Mouse (Mus musculus) neural tube, embryonic 13.5 days (tissue): Measurements from ENCODE around the gene Iqgap2. TPM values are rescaled to one million over a fixed set of nuclear protein-coding genes. Genes with fewer than 3 reads are reported as not detected.
A peak's percentile ranks its signal among the peaks of the same experiment; 100 is the strongest.

Experiments
- ATAC-seq: fragments of 200-750 bp; cut with Nextera tagmentation; 2 replicates; pipeline ENCODE4 v1.8.0; 2017; ENCODE audit warnings: low read depth, mild to moderate bottlenecking, moderate TSS enrichment, moderate library complexity
- H3K27ac ChIP-seq: fragments of 300-500 bp; sonication (generic); replicated peaks from 2 replicates; pipeline ENCODE4 v1.5.1; 2015; ENCODE audit warnings: moderate library complexity, mild to moderate bottlenecking, inconsistent platforms
- H3K27me3 ChIP-seq: fragments of 300-500 bp; sonication (generic); 2 replicates; pipeline ENCODE4 v1.6.1; 2015; ENCODE audit warnings: mild to moderate bottlenecking, inconsistent platforms
- H3K36me3 ChIP-seq: fragments of 300-500 bp; sonication (generic); 2 replicates; pipeline ENCODE4 v1.6.1; 2015; ENCODE audit warnings: mild to moderate bottlenecking, inconsistent platforms
- H3K4me1 ChIP-seq: fragments of 300-500 bp; sonication (generic); replicated peaks from 2 replicates; pipeline ENCODE4 v1.6.1; 2015; ENCODE audit warnings: inconsistent platforms
- H3K4me2 ChIP-seq: fragments of 300-500 bp; sonication (generic); 2 replicates; pipeline ENCODE4 v1.6.1; 2015; ENCODE audit warnings: inconsistent platforms, mild to moderate bottlenecking, moderate library complexity
- H3K4me3 ChIP-seq: fragments of 300-500 bp; sonication (generic); 2 replicates; pipeline ENCODE4 v1.5.1; 2015; ENCODE audit warnings: mild to moderate bottlenecking, inconsistent platforms
- H3K9ac ChIP-seq: fragments of 300-500 bp; sonication (generic); 2 replicates; pipeline ENCODE4 v1.6.1; 2015; ENCODE audit warnings: moderate library complexity, mild to moderate bottlenecking, inconsistent platforms
- H3K9me3 ChIP-seq: fragments of 300-500 bp; sonication (generic); 2 replicates; pipeline ENCODE4 v1.6.1; 2016; ENCODE audit warnings: inconsistent platforms
- WGBS: fragments of 180-500 bp; shearing (Covaris S2); methylation state at CpG from one replicate; pipeline ENCODE4 v1.1.7; 2015; 5-methylcytosine and 5-hydroxymethylcytosine counted together
- polyA plus RNA-seq: library from polyadenylated mRNA; unstranded; fragments of >200 nt; fragmentation: Nextera tagmentation; extraction: Ambion mirVana; gene quantifications from 2 replicates; pipeline ENCODE4 v1.2.1, GENCODE M21; 2015

Iqgap2 gene
- polyA plus RNA-seq, 1 experiment from 2014 or later = 2.7 TPM

DNA sequence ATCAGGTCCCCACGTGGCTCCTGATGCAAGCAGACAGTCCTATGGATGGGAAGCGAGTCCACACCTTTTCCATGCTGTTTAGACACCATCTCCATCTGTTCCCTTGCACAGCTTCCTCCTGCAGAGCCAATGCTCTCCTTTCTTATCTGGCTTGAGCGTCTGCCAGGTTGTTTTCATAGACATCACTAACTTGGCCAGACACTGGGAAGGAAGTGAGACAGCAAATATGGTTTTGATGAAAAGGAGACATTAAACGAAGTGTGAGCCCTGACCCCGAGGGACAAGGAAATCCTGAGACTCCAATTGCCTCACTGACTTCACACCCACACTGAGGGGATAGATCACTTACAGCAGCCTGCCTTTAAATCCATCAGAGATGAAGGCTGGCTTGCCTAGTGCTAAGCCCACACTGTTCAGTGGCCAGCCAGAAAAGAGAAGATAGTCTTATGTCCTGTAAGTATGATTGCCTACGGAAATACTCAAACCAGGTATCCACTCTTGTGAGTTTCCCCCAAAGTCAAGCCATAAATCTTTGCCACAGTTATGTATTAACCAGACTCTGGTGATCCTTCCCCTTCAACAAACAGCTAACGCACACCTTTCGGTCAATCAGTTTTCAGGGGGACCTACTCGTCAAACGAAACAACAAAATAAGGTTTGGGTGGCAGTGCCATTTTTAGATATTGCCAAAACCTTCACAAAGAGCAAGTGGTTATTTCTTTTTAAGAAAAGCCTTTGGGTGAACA is 102.9 kb downstream of the Iqgap2 start:
- ATAC-seq = no peak
- no peak overlapping the region for H3K9ac ChIP-seq
- no peaks in the 10 kb centered on the region; the same call in 1 of the 2 replicates for H3K4me1 ChIP-seq
- no peaks in the 10 kb centered on the region for H3K27me3 ChIP-seq
- H3K4me3 ChIP-seq = no peak overlapping the region
- WGBS = 81% methylated on average over 10 of the region's 10 CpGs
- no peak overlapping the region for H3K4me2 ChIP-seq
- no peaks in the 10 kb centered on the region for H3K36me3 ChIP-seq
- no peaks in the 10 kb centered on the region for H3K9me3 ChIP-seq
- no peak overlapping the region for H3K27ac ChIP-seq

DNA sequence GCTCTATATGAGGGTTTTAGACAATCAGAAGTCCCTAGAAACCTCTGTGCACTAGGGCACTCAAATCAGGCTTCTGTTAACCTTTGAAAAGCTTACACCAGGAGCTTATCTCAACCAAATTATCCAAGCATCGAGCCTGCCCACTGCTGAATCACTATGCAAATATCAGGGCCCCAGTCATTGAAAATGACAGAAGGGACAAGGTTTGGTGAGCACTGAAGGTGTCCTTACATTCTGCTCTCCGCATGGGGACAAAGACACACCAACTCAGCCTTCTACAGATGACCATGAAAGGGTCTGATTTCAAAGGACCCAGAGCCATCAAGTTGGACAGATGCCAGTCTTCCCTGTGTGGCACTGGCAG is 108.8 kb downstream of the Iqgap2 start:
- Histone ChIP-seq H3K36me3 (no peaks in the 10 kb centered on the region), H3K4me1 (peaks cover 19% of the 10 kb centered on the region), H3K27ac (no peak overlapping the region), H3K9ac (no peak overlapping the region), H3K4me2 (no peak overlapping the region), H3K9me3 (no peaks in the 10 kb centered on the region), H3K4me3 (no peak overlapping the region), H3K27me3 (no peaks in the 10 kb centered on the region)
- WGBS = 66% methylated on average over 2 of the region's 2 CpGs
- no peak for ATAC-seq

GRCm38 (mm10) chr13:95782311-95782968 is 109.3 kb downstream of the Iqgap2 start:
- Histone ChIP-seq H3K9me3 (no peaks in the 10 kb centered on the region), H3K9ac (no peak overlapping the region), H3K36me3 (no peaks in the 10 kb centered on the region), H3K4me2 (no peak overlapping the region), H3K27me3 (no peaks in the 10 kb centered on the region), H3K27ac (no peak overlapping the region), H3K4me3 (no peak overlapping the region), H3K4me1 (peaks cover 19% of the 10 kb centered on the region)
- ATAC-seq = no peak
- WGBS = 63% methylated on average over 15 of the region's 15 CpGs

DNA sequence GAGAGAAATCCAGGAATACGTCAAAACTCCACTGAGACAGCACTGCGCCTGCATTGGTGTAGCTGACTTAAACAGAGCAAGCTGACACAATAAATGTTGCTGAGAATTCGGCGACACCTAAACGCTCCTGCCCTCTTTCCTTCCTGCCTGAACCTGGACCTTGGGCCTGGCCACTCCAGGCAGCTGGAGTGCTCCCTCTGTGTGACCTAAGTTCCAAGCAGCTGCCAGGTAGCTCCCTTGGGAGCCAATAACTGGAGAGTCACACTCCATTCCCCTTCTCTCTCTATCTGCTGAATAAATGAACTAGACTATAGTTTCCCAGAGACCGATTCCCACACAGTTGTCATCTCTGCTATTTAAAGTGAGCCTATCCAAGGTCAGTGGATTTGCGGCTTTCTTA is 111.7 kb downstream of the Iqgap2 start:
- peaks cover 30% of the 10 kb centered on the region for H3K4me1 ChIP-seq
- H3K4me2 ChIP-seq = no peak overlapping the region
- 85% methylated on average over 7 of the region's 7 CpGs for WGBS
- ATAC-seq = no peak
- H3K36me3 ChIP-seq = no peaks in the 10 kb centered on the region
- no peaks in the 10 kb centered on the region for H3K9me3 ChIP-seq
- H3K27ac ChIP-seq = no peak overlapping the region
- H3K4me3 ChIP-seq = no peak overlapping the region
- no peak overlapping the region for H3K9ac ChIP-seq
- H3K27me3 ChIP-seq = no peaks in the 10 kb centered on the region

- Histone ChIP-seq H3K4me2 (no peak overlapping the region), H3K36me3 (no peaks in the 10 kb centered on the region), H3K9me3 (no peaks in the 10 kb centered on the region), H3K9ac (no peak overlapping the region), H3K27ac (no peak overlapping the region), H3K4me1 (peaks cover 35% of the 10 kb centered on the region), H3K27me3 (no peaks in the 10 kb centered on the region), H3K4me3 (no peak overlapping the region)
- no peak for ATAC-seq
- WGBS = 85% methylated on average over 8 of the region's 8 CpGs
Observed at GRCm38 (mm10) chr13:95779261-95779660, 112.5 kb downstream of the Iqgap2 start.

DNA sequence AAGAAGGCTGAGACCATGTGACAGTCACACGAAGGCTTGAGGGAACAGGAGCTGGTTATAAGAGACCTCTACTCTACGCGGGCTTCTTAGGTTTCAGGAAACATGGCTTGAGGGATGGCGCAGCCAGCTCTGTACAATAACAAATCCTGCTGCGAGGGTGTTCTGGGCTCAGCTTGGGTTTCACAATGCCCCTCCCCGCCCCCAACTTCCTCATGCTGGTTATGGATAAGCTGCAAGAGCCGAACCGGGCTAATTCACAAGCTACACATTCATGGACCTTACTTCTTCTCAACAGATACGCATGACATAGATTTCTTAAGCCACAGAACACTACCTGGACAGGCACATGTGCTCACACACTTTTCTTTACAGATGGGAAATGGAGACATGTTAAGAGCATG is 113.0 kb downstream of the Iqgap2 start:
- Histone ChIP-seq H3K36me3 (no peaks in the 10 kb centered on the region), H3K9ac (no peak overlapping the region), H3K9me3 (no peaks in the 10 kb centered on the region), H3K4me3 (no peak overlapping the region), H3K27ac (no peak overlapping the region), H3K4me1 (peaks cover 35% of the 10 kb centered on the region), H3K4me2 (no peak overlapping the region), H3K27me3 (no peaks in the 10 kb centered on the region)
- no peak for ATAC-seq
- WGBS = 65% methylated on average over 9 of the region's 9 CpGs

GRCm38 (mm10) chr13:95777651-95778391 is 113.9 kb downstream of the Iqgap2 start:
- H3K36me3 ChIP-seq = no peaks in the 10 kb centered on the region
- 87% methylated on average over 5 of the region's 5 CpGs for WGBS
- no peaks in the 10 kb centered on the region for H3K27me3 ChIP-seq
- ATAC-seq = no peak
- H3K4me2 ChIP-seq = no peak overlapping the region
- H3K9me3 ChIP-seq = no peaks in the 10 kb centered on the region
- no peak overlapping the region for H3K4me3 ChIP-seq
- H3K9ac ChIP-seq = no peak overlapping the region
- peaks cover 31% of the 10 kb centered on the region for H3K4me1 ChIP-seq
- no peak overlapping the region for H3K27ac ChIP-seq

- H3K4me2 ChIP-seq = no peak overlapping the region
- H3K36me3 ChIP-seq = no peaks in the 10 kb centered on the region
- no peak overlapping the region for H3K27ac ChIP-seq
- 40% methylated on average over 2 of the region's 2 CpGs for WGBS
- no peak overlapping the region for H3K9ac ChIP-seq
- H3K9me3 ChIP-seq = no peaks in the 10 kb centered on the region
- H3K27me3 ChIP-seq = no peaks in the 10 kb centered on the region
- peaks cover 31% of the 10 kb centered on the region for H3K4me1 ChIP-seq
- no peak overlapping the region for H3K4me3 ChIP-seq
- ATAC-seq = no peak
Observed at GRCm38 (mm10) chr13:95777237-95777636, 114.5 kb downstream of the Iqgap2 start.

GRCm38 (mm10) chr13:95774966-95775696 is 116.6 kb downstream of the Iqgap2 start:
- no peaks in the 10 kb centered on the region for H3K36me3 ChIP-seq
- H3K27ac ChIP-seq = 0 out of 2 replicates have a peak overlapping the region, but pooled peaks have one; percentile 6
- H3K27me3 ChIP-seq = no peaks in the 10 kb centered on the region
- H3K4me3 ChIP-seq = no peak overlapping the region
- H3K4me2 ChIP-seq = no peak overlapping the region
- 0 out of 2 replicates have a peak overlapping the region, but pooled peaks have one; percentile 13 for H3K9ac ChIP-seq
- 16% methylated on average over 11 of the region's 11 CpGs for WGBS
- H3K4me1 ChIP-seq = peaks cover 35% of the 10 kb centered on the region
- H3K9me3 ChIP-seq = no peaks in the 10 kb centered on the region
- ATAC-seq = peak; percentile 45; the same call in 1 of the 2 replicates

DNA sequence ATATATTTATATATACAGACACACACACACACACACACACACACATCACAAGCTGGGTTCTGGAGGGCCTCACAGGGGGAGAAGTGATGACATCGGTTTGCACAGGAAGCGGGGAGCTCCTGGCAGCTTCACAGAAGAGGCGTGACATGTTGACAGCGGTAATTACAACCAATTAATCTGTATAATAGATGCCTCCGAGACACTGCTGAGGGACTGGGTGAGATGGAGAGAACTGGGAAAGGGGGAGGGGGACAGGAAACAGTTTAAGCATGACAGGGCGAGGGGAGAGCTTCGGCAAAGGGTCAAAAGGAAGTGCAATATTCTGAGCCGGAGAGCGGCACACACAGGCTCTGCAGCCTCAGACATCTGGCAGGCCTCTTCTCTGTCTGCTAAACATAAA is 126.7 kb downstream of the Iqgap2 start:
- Histone ChIP-seq H3K27me3 (no peaks in the 10 kb centered on the region), H3K9me3 (no peaks in the 10 kb centered on the region), H3K4me2 (peak overlapping the region; percentile 33), H3K9ac (peak overlapping the region; percentile 58), H3K4me1 (peaks cover 23% of the 10 kb centered on the region), H3K27ac (peak overlapping the region; percentile 76), H3K4me3 (no peak overlapping the region), H3K36me3 (no peaks in the 10 kb centered on the region)
- whole genome bisulfite sequencing = 3% methylated on average over 9 of the region's 9 CpGs
- ATAC-seq = peak; percentile 91

DNA sequence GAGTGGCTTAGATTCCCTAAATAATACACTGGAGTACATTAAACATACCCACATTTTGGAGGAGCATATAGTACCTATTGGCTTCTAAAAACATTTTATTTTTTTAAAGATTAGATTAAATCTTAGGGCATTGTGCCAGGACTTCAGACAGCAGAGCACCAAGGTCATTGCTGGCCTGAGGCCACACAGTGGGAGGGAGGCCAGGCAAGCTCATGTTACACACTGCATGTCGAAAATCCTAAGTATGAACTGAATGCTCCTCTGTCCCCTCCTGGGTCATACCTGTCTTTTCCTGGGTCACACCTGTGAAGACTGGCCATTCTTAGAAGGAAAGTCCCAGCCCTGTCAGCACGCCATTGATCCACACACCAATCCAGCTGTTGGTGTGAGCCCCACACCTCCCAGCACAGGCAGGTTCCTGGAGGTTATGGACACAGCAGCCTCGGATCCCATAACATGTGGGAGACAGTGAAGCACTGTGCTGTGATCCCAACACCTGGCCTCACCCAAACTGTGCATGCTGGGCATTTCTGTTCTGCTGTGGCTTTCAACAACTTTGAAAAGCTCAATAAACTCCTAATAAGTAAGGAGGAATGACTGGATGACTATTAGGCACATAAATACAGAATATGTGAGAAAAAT is 127.7 kb downstream of the Iqgap2 start:
- Histone ChIP-seq H3K4me2 (no peak overlapping the region), H3K4me1 (peaks cover 20% of the 10 kb centered on the region), H3K27me3 (no peaks in the 10 kb centered on the region), H3K36me3 (no peaks in the 10 kb centered on the region), H3K9me3 (no peaks in the 10 kb centered on the region), H3K27ac (no peak overlapping the region), H3K9ac (no peak overlapping the region), H3K4me3 (no peak overlapping the region)
- 55% methylated on average over 3 of the region's 3 CpGs for WGBS
- no peak for ATAC-seq
